Comparison of ENCODE assay signal across 27 mouse cellular contexts in the genomic region with DNA sequence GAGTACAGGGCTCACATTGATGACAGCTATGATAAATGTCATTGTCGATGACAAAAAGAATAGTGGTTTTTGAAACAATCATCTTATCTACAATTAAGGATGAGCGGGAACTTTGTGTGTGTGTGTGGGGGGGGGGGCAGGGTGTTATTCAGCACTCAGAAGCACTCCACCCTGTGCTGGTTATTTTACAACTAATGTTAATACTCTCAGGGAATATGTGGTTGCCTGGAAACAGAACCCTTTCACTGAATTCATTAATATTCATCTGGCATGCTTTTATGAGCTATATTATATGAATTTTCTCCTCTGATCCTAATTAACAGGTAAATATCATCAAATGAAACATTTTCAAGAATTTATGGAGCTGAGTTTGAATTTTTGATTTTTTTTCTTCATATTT.
"Had no signal": no experiment of that assay in that cellular context is flagged by ENCODE, and none has a peak within 500 bp of the region (broad histone marks: within the 10 kb centered on the region; RNA-seq: fewer than 3 reads in every experiment).

No protein-coding gene starts in this region.

- H3K4me3 ChIP-seq: heart, embryonic 10.5 days; heart, embryonic 12.5 days; hindbrain, embryonic 10.5 days; hindbrain, embryonic 12.5 days; intestine, embryonic 15.5 days; layer of hippocampus, adult 2 months; left cerebral cortex, adult 2 months; limb, embryonic 10.5 days; limb, embryonic 12.5 days; liver, embryonic 13.5 days; liver, embryonic 15.5 days had no signal

- H3K4me1 ChIP-seq: heart, embryonic 10.5 days; heart, embryonic 12.5 days; hindbrain, embryonic 10.5 days; hindbrain, embryonic 12.5 days; intestine, embryonic 15.5 days; limb, embryonic 10.5 days; limb, embryonic 12.5 days; liver, embryonic 13.5 days; liver, embryonic 15.5 days had no signal

- H3K9me3 ChIP-seq: heart, embryonic 10.5 days; heart, embryonic 12.5 days; hindbrain, embryonic 10.5 days; hindbrain, embryonic 12.5 days; intestine, embryonic 15.5 days; limb, embryonic 10.5 days; limb, embryonic 12.5 days; liver, embryonic 13.5 days; liver, embryonic 15.5 days had no signal

- ATAC-seq: hindbrain, embryonic 16.5 days; inflammation-experienced regulatory T-cells, adult 6 months; intestine, embryonic 15.5 days; intestine, postnatal 0 days had no signal

- DNase-seq: gastrocnemius, postnatal 14 days; gastrocnemius, postnatal 36 days; heart, adult 18-20 months; heart, postnatal 10 days; heart, postnatal 4 days; kidney, adult 18-20 months; kidney, adult 8-10 months; kidney, postnatal 10 days; kidney, postnatal 25 days; kidney, postnatal 4 days; liver; liver, embryonic 13.5 days had no signal

- H3K27ac ChIP-seq: heart, embryonic 10.5 days; hindbrain, embryonic 10.5 days; hindbrain, embryonic 12.5 days; hindbrain, embryonic 14.5 days; intestine, embryonic 15.5 days; layer of hippocampus, adult 2 months; left cerebral cortex, adult 2 months; limb, embryonic 10.5 days; limb, embryonic 12.5 days; liver, embryonic 13.5 days; liver, embryonic 15.5 days had no signal

- H3K27me3 ChIP-seq: heart, embryonic 12.5 days; hindbrain, embryonic 12.5 days; intestine, embryonic 15.5 days; limb, embryonic 12.5 days; liver, embryonic 13.5 days; liver, embryonic 15.5 days had no signal

- H3K36me3 ChIP-seq: heart, embryonic 10.5 days; heart, embryonic 12.5 days; hindbrain, embryonic 10.5 days; hindbrain, embryonic 12.5 days; intestine, embryonic 15.5 days; limb, embryonic 10.5 days; limb, embryonic 12.5 days; liver, embryonic 13.5 days; liver, embryonic 15.5 days had no signal

- H3K4me2 ChIP-seq: heart, embryonic 12.5 days; hindbrain, embryonic 12.5 days; hindbrain, embryonic 14.5 days; intestine, embryonic 15.5 days; limb, embryonic 12.5 days; liver, embryonic 11.5 days; liver, embryonic 13.5 days; liver, embryonic 15.5 days had no signal

- H3K9ac ChIP-seq: heart, embryonic 12.5 days; hindbrain, embryonic 12.5 days; hindbrain, embryonic 14.5 days; intestine, embryonic 15.5 days; limb, embryonic 12.5 days; liver, embryonic 13.5 days; liver, embryonic 15.5 days had no signal
